Mouse (Mus musculus) hindbrain, embryonic 16.5 days (tissue): ENCODE data around the gene Pin1. TPM values are rescaled to one million over a fixed set of nuclear protein-coding genes. Genes with fewer than 3 reads are reported as not detected.

Experiments used
- ATAC-seq: fragments of 200-750 bp; cut with Nextera tagmentation; 2 replicates; pipeline ENCODE4 v1.8.0; 2017; ENCODE audit warnings: moderate TSS enrichment, moderate library complexity
- H3K27ac ChIP-seq: fragments of 300-500 bp; sonication (generic); 2 replicates; pipeline ENCODE4 v1.5.1; 2014; ENCODE audit warnings: low read depth, mild to moderate bottlenecking, control low read depth, low read length, moderate library complexity
- H3K27me3 ChIP-seq: fragments of 300-500 bp; sonication (generic); replicated peaks from 2 replicates; pipeline ENCODE4 v1.6.1; 2014; ENCODE audit warnings: low read length; ENCODE audit not compliant: control insufficient read depth, insufficient read depth
- H3K36me3 ChIP-seq: fragments of 300-500 bp; sonication (generic); 2 replicates; pipeline ENCODE4 v1.6.1; 2014; ENCODE audit warnings: mild to moderate bottlenecking, low read length, moderate library complexity, mixed read lengths; ENCODE audit not compliant: control insufficient read depth, insufficient read depth
- H3K4me1 ChIP-seq: fragments of 300-500 bp; sonication (generic); 2 replicates; pipeline ENCODE4 v1.6.1; 2014; ENCODE audit warnings: low read depth, low read length; ENCODE audit not compliant: control insufficient read depth, insufficient read depth
- H3K4me2 ChIP-seq: fragments of 300-500 bp; sonication (generic); 2 replicates; pipeline ENCODE4 v1.6.1; 2014; ENCODE audit warnings: mild to moderate bottlenecking, low read length, control low read depth, moderate library complexity
- H3K4me3 ChIP-seq: fragments of 300-500 bp; sonication (generic); 2 replicates; pipeline ENCODE4 v1.5.1; 2014; ENCODE audit warnings: mild to moderate bottlenecking, low read length, control low read depth, moderate library complexity
- H3K9ac ChIP-seq: fragments of 300-500 bp; sonication (generic); 2 replicates; pipeline ENCODE4 v1.6.1; 2014; ENCODE audit warnings: low read depth, mild to moderate bottlenecking, control low read depth, low read length, moderate library complexity
- H3K9me3 ChIP-seq: fragments of 300-500 bp; sonication (generic); 2 replicates; pipeline ENCODE4 v1.6.1; 2014; ENCODE audit warnings: mild to moderate bottlenecking, low read length, moderate library complexity; ENCODE audit not compliant: control insufficient read depth
- WGBS: fragments of 180-500 bp; shearing (Covaris S2); extraction: QIAGEN DNeasy Blood & Tissue Kit; methylation state at CpG from one replicate; pipeline ENCODE4 v1.1.7; 2014; 5-methylcytosine and 5-hydroxymethylcytosine counted together
- polyA plus RNA-seq: library from polyadenylated mRNA; unstranded; fragments of >200 nt; fragmentation: Nextera tagmentation; extraction: Ambion mirVana; gene quantifications from 2 replicates; pipeline ENCODE4 v1.2.1, GENCODE M21; 2015

The Pin1 gene
- polyA plus RNA-seq, 1 experiment from 2014 or later: 76.1 TPM

DNA sequence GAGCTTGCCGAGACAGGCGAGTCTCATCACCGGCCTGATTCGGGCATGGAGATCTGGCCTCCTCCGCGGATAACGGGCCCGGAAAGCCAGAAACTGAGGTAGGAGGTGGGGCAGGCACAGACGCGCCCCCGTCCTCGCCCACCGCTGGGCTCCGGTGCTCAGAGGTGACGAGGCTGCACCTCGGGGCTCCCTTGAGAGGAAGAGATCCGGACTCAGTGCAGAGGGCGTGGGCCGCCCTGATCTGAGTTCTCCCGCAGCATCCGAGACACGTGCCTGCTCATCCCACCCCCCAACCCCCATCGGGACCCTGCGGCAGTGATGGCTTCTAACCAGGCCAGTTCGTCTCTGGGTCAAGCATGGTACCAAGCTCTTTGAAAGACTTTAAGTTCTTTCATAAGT lies 364 bp downstream of the Pin1 start:
- Histone ChIP-seq H3K27me3 (no peaks in the 10 kb centered on the region), H3K4me1 (peaks cover 30% of the 10 kb centered on the region), H3K9me3 (no peaks in the 10 kb centered on the region), H3K9ac (peak overlapping the region; percentile 93), H3K4me3 (peak overlapping the region; percentile 91), H3K4me2 (peak overlapping the region; percentile 66), H3K27ac (peak overlapping the region; percentile 76), H3K36me3 (peaks cover 13% of the 10 kb centered on the region)
- ATAC-seq: peak; percentile 21
- under 1% methylated on average over 25 of the region's 25 CpGs for WGBS

DNA sequence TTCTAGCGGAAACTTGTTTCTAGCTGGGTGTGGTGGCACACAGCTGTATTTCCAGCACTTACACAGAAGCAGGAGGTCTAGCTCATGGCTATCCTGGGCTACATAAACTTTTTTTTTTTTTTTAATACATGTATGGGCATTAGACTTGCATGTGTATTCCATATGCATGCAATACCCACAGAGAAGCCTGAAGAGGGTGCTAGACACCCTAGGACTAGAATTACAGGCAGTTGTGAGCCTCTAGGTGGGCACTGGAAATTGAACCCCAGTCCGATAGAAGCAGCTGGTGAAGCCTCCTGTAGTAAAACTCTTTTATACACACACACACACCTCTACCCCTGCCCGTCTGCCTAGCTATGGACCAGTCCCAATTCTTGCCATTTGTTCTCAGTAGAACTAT lies 2.0 kb downstream of the Pin1 start:
- no peak overlapping the region for H3K9ac ChIP-seq
- H3K27ac ChIP-seq: no peak overlapping the region
- H3K4me1 ChIP-seq: peaks cover 30% of the 10 kb centered on the region
- no peaks in the 10 kb centered on the region for H3K27me3 ChIP-seq
- no peaks in the 10 kb centered on the region for H3K9me3 ChIP-seq
- H3K36me3 ChIP-seq: peaks cover 2% of the 10 kb centered on the region
- WGBS: 92% methylated on average over 3 of the region's 3 CpGs
- H3K4me3 ChIP-seq: no peak overlapping the region
- no peak overlapping the region for H3K4me2 ChIP-seq
- ATAC-seq: no peak

DNA sequence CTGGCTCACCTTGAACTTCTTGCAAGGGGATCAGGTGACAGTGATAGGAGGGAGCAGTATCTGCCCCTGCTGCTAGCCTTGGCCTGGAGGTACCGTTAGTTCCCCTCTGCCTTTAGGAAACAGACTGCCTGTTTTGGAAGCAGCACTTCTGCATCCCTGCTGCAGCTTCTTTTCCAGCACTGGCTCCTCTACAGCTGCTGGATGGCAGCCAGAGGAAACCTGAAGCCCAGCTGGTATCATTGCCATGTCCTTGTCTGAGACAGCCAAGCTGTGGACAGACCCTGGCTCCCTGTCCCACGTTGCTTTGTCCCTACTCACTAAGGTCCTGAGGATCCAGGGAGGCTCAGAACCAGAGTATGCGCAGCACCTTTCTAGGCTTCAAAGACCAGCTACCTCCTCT lies 5.7 kb downstream of the Pin1 start:
- WGBS: 74% methylated on average over 3 of the region's 3 CpGs
- Histone ChIP-seq H3K27me3 (no peaks in the 10 kb centered on the region), H3K4me2 (no peak overlapping the region), H3K36me3 (peaks cover under 1% of the 10 kb centered on the region; the same call in 1 of the 2 replicates), H3K9me3 (no peaks in the 10 kb centered on the region), H3K9ac (no peak overlapping the region), H3K4me3 (no peak overlapping the region), H3K4me1 (peaks cover 24% of the 10 kb centered on the region), H3K27ac (no peak overlapping the region)
- no peak for ATAC-seq

DNA sequence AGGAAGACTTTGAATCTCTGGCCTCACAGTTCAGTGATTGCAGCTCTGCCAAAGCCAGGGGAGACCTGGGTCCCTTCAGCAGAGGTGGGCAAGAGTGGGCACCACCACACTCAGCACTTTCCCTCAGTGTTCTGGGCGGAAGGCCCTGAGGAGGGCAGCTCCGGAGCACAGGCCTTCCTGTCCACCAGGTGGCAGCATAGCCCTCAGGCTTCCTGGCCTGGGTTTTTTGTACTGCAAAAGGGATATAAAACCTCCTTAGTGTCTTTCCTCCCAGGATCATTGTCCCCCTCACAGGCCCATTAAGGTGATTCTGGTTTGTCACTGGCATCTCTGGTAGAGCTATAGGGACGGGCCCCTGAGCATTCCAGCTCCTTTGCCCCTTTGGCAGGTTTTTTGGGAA lies 10.4 kb downstream of the Pin1 start:
- Histone ChIP-seq H3K4me3 (no peak overlapping the region), H3K36me3 (peaks cover 8% of the 10 kb centered on the region; the same call in 1 of the 2 replicates), H3K4me2 (no peak overlapping the region), H3K27me3 (no peaks in the 10 kb centered on the region), H3K4me1 (peaks cover 31% of the 10 kb centered on the region), H3K9me3 (no peaks in the 10 kb centered on the region), H3K27ac (peak overlapping the region; percentile 66), H3K9ac (no peak overlapping the region)
- no peak for ATAC-seq
- WGBS: 45% methylated on average over 3 of the region's 3 CpGs

DNA sequence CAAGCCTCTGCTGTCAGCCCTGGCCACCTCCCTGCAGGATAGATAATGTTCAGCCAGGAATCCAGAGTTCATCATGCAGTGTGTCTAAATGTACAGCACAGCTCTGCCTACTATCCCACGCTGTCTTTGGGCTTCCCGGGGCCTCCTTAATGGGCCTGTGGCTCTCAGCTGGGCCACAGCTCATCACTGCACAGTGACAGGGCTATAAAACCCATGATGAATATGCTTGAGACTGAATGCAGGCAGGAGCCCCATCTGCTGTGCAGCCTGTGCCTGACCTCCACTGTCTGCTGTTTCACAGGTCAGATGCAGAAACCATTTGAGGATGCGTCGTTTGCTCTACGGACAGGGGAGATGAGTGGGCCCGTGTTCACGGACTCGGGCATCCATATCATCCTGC lies 11.0 kb downstream of the Pin1 start:
- Histone ChIP-seq H3K4me3 (no peak overlapping the region), H3K9ac (peak overlapping the region; percentile 33; the same call in 1 of the 2 replicates), H3K4me2 (no peak overlapping the region), H3K36me3 (peaks cover 9% of the 10 kb centered on the region; the same call in 1 of the 2 replicates), H3K4me1 (peaks cover 31% of the 10 kb centered on the region), H3K9me3 (no peaks in the 10 kb centered on the region), H3K27ac (peak overlapping the region; percentile 83), H3K27me3 (no peaks in the 10 kb centered on the region)
- no peak for ATAC-seq
- 58% methylated on average over 8 of the region's 8 CpGs for WGBS

DNA sequence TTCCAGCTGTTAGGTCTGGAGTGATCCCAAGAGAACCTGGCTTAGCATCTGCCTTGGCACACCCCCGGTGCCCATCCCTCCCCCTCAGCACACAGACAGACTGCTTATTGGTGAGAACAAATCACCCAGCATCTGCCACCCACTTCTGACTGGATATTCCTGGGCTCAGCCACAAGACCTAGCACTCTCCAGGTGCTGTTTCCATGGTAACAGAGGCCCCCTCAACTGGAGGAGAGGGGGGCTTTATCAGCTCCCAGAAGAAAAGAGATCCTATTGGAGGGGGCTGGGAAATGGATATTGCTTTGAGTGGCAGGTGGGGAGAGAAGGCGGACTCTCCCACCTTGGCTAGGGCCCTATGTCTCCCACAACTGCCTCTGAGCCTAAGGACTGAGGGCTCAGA lies 12.1 kb downstream of the Pin1 start:
- ATAC-seq: peak; percentile 68
- Histone ChIP-seq H3K27ac (peak overlapping the region; percentile 83), H3K4me1 (peaks cover 31% of the 10 kb centered on the region), H3K36me3 (peaks cover 14% of the 10 kb centered on the region; the same call in 1 of the 2 replicates), H3K27me3 (no peaks in the 10 kb centered on the region), H3K4me3 (no peak overlapping the region), H3K4me2 (no peak overlapping the region), H3K9me3 (no peaks in the 10 kb centered on the region), H3K9ac (peak overlapping the region; percentile 25; the same call in 1 of the 2 replicates)
- 59% methylated on average over 2 of the region's 2 CpGs for WGBS

DNA sequence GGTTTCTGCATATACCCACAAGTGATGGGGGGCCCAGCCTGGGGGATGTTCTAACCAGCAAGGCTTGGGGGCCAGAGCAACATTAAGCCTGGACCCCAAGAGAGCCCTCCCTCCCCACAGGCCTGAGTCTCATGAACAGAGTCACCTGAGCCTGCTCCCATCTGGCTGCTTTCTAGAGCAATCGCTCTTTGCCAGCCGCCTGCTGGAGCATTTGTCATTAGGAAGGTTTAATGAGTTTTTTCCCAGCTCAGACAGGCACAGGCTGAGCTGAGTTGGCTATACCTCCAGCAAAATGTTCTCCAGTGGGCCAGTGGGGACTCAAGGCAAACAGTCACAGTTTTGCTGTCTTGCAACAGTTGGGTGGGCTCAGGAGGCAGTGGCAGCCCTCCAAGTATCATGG lies 12.5 kb downstream of the Pin1 start:
- Histone ChIP-seq H3K9ac (peak overlapping the region; percentile 25; the same call in 1 of the 2 replicates), H3K4me3 (no peak overlapping the region), H3K27me3 (no peaks in the 10 kb centered on the region), H3K4me2 (no peak overlapping the region), H3K27ac (peak overlapping the region; percentile 83), H3K36me3 (peaks cover 14% of the 10 kb centered on the region; the same call in 1 of the 2 replicates), H3K9me3 (no peaks in the 10 kb centered on the region), H3K4me1 (peaks cover 31% of the 10 kb centered on the region)
- peak; percentile 49 for ATAC-seq
- WGBS: 58% methylated on average over 2 of the region's 2 CpGs

DNA sequence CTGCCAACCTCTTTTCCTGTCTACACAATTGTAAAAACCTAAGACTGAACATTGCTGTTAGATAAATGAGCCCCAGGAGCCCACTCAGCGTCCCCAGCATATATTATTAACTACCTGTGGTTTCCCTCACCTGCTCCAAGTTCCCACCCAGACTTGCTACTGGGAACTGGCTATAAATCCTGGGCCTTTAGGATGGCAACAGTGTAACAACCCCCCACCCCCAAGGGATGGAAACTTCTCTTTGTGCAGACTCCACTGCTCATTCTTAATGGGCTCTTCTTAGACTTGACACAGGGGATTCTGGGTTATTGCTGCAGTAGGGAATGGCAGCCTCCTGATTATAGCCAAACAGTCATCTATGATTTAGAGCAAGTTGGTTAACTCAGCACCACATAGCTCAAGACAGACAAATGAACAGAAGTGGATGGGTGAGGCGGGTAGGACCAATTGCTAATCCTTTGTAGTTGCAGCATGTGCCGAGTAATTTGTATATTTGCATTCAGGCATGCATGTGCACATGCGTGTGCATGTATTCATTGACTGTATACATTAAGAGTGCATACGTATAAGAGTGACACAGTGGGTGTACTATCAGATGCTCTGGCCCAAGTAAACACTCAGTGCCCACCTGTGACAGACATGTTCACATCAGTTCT lies 13.2 kb downstream of the Pin1 start:
- ATAC-seq: no peak
- Histone ChIP-seq H3K4me2 (no peak overlapping the region), H3K4me3 (no peak overlapping the region), H3K27ac (peak overlapping the region; percentile 83), H3K9ac (no peak overlapping the region), H3K9me3 (no peaks in the 10 kb centered on the region), H3K27me3 (no peaks in the 10 kb centered on the region), H3K4me1 (peaks cover 31% of the 10 kb centered on the region), H3K36me3 (peaks cover 14% of the 10 kb centered on the region; the same call in 1 of the 2 replicates)
- 70% methylated on average over 5 of the region's 5 CpGs for WGBS

DNA sequence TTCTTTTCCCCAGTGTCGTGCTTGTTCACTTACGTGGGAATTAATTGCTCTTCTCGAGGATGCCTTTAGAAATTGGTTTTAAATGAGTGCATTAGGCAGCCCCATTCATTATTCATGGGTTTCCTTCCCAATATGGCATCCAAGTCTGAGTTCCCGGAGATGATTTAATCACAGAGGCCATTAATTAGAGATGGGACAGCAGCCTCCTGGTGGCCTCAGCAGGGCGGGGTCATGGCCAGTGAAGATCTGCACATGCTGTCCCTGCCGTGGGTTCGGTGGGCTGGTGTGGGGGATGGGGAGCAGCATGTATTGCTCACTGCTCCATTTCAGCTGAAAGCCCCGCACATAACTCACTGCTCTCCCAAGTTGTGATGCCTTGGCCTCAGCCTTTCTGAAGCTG lies 14.0 kb downstream of the Pin1 start:
- no peak overlapping the region for H3K27ac ChIP-seq

More for the DNA sequence above, 14.0 kb downstream of the Pin1 start:
- Histone ChIP-seq H3K36me3 (peaks cover 14% of the 10 kb centered on the region; the same call in 1 of the 2 replicates), H3K27me3 (no peaks in the 10 kb centered on the region), H3K4me1 (peaks cover 31% of the 10 kb centered on the region), H3K4me2 (no peak overlapping the region), H3K4me3 (no peak overlapping the region), H3K9ac (no peak overlapping the region), H3K9me3 (no peaks in the 10 kb centered on the region)
- no peak for ATAC-seq
- 13% methylated on average over 8 of the region's 8 CpGs for WGBS
